Mouse (Mus musculus): ENCODE measurements around the gene Muc13.

- TF ChIP-seq CTCF (conservative IDR thresholded peaks at IDR 0.05; ENCODE audit: low read length) = no peak
- peak; percentile 41; the same call in 1 of the 2 replicates for TF ChIP-seq NANOG (IDR thresholded peaks at IDR 0.05; ENCODE audit: borderline replicate concordance, low read length)
These were observed 30.8 kb downstream of the Muc13 start for GRCm38 (mm10) chr16:33824603-33825002.

All from E14TG2a.4 (cell line).